Mouse (Mus musculus) brain, embryonic 14.5 days (tissue): Measurements from ENCODE around the gene Gsdmc4.

Experiments
- CTCF ChIP-seq: fragments of 200-500 bp; IDR thresholded peaks from 2 replicates; pipeline ENCODE4 v1.5.1; 2012; ENCODE audit warnings: inconsistent platforms, mild to moderate bottlenecking, moderate library complexity, borderline replicate concordance; ENCODE audit not compliant: insufficient read depth, insufficient read length; ENCODE audit errors: extremely low read depth
- POLR2A ChIP-seq: fragments of 200-500 bp; IDR thresholded peaks from 2 replicates; pipeline ENCODE4 v1.6.1; 2012; ENCODE audit warnings: mild to moderate bottlenecking, inconsistent platforms, borderline replicate concordance; ENCODE audit not compliant: poor library complexity, insufficient read depth, insufficient read length, severe bottlenecking; ENCODE audit errors: extremely low read depth

- TF ChIP-seq POLR2A (no peak), CTCF (no peak)
Measured at GRCm38 (mm10) chr15:63941221-63941620, 29.1 kb upstream of the Gsdmc4 start.
